Mouse (Mus musculus): ENCODE measurements around the gene Slc19a1.
A peak's percentile ranks its signal among the peaks of the same experiment; 100 is the strongest.

The Slc19a1 gene

DNA sequence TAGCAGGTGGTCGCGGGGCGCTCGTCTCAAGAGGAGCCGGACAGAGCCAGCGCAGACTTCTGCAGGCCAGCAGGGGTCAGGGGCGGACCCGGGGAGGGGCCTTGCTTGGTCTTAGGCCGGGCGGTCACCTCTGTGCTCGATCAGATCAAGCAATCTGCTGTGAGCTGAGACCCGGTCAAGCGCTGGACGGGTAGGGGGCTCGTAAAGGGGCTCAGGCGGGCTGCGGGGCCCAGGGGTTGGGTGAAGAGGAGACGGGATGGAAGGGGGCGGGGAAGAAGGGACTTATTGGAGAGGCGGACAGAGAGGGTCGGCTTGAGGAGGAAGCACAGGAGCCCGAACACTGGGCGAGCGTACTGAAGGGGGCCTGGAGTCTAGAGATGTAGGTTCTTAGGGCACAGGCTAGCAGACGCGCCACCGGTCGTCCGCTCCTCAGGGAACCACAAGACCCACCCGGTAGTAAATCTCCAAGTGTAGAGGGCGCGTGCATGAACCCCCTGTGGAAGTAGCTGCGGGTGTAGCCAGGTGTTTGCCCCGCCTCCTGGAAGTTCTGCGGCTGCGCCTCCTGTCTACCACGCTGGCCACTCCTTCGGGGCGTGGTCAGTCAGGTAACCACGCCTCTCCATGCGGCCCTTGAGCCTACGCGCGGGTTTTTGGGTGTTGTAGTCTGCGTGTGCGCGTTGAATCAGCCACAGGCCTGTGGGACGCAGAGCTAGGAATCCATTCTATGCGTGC is 716 bp downstream of the Slc19a1 start:
- DNase-seq (ENCODE audit: low spot score in 2 of 2) = peak; percentile 82 to 87

DNA sequence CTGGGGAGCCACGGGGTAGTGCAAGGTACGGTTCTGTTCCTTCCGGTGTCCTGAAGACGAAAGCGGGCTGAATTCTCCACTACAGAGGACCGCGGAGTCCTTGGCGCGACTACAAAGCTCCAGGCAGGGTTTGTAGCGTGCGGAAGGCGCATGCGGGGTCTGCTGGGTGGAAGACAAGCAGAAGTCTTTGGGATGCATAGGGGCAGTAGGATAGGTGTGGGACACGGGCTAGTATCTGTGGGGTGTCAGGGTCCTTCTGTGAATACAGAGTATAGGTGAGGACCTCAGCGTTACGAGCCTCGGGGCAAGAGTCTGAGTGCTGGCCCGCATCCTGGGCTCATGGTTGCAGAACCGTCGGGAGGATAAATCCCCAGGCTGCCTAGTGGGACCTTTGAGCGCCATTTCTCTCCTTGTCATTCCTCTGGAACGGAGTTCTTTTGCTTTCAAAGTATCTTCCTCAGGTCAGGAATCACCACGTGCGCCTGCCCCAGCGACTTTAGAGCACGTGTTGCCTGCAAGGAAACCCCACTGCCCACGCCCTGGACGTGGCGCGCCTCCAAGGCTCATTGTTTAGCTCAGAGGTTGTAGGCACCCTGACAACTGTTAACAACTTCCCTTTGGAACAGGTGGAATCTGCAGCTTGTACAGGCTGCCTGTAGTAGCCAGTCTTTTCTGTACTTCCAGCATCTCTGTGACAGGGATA is 1.4 kb downstream of the Slc19a1 start:
- peak; percentile 42 to 44 for DNase-seq (ENCODE audit: low spot score in 2 of 2)

DNA sequence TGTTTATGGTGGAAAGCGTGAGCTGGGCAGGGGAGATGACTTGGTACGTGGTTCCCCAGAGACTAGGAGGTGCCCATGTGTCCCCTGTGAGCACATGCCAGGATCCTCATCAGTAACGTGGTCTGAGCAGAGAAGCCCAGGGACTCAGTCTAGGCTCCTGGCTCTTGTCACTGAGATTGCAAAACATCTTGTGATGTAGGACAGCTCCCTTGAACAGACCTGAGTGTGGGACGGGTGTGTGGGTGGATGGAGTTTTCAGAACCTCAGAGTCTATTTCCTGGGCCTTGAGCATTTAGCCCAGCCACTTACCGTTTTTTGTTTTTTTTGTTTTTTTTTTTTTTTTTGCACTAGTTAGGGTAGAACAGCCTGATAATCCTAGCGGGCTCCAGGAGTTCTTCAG is 3.4 kb downstream of the Slc19a1 start:
- DNase-seq (ENCODE audit: low spot score in 2 of 2) = peak; percentile 20 to 46

DNA sequence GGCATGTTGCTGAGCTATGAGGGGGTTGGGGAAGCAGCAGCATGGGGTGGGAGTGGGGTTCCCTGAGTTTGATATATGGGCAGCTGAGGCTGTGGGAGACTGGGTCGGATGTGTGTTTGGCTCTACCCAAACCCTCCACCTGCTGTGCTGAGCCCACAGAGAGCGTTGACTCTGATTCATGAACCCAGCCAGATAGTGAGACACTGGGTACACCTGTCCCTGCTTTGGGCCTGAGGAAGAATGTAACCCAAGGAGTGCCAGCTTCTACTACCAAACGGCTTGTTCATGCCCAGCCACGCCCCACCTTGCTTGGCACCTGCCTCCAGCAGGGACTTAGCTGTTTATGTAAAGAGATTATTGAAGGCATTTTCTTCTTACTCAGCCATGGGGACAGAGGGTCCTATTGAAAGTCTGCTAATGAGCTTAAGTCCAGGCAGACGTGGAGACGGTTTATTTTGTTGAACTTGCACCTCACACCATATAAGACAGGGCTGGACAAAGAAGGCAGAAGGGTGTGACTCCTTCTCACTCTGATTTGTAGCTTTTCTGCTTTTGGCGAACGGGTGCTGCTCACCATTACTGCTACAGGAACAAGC is 6.6 kb downstream of the Slc19a1 start:
- DNase-seq (ENCODE audit: low spot score in 2 of 2) = no peak

DNA sequence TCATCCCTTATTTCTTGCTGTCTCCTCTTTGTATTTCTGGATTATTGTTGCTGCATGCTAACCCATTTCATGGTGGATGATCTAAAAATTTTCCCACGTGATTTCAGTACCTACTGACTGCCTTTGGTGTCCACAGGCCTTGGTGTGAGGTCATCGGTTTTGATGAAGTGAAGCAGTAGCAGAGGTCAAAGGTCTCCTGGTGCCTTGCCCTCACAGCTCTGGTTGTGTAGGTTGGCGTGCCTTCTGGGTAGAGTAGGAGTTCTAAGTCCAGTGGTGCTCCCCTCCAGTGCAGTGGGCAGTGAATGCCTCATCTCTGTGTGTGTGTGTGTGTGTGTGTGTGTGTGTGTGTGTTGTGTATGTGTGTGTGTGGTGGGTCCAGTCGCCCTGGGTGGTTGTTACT is 16.2 kb downstream of the Slc19a1 start:
- no peak for DNase-seq (ENCODE audit: low spot score in 2 of 2)

DNA sequence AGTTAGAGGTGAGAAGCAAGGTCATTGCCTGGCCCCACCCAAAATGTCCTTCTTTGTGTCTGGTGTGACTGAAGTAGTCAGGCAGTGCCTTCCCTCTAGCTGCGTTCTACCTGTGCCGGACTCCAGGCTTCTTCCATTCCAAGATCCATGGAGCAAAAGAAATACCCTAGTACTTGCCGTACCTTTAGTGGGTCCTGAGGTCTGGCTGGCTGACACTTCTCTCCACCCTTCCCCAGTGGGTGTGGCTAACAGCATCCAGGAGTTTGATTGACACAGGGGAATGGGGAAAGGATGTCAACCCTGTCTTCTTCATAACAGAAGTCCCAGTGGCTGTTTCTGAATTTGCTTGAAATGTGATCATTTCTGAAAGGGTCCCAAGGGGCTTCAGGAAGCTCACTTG is 16.6 kb downstream of the Slc19a1 start:
- no peak for DNase-seq (ENCODE audit: low spot score in 2 of 2)

DNA sequence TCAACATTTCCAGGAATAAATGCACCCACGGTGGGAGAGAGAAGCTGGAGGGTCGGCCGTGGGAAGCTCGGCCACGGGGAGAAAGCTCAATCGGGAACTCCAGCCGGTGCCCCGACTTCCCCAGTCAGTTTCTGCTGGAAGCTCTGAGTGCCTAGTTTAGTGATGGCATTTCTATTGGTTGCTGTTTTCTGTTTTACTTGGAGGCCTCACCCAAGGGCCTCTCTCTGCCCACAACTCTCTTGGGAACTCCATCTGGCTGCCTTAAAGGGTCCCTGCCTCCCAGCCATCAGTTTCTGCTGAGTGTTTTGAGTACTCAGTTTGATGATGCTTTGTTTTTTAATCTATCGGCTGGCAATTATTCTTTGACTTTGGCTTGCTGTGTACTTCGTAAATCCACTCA is 24.7 kb downstream of the Slc19a1 start:
- no peak for DNase-seq (ENCODE audit: low spot score in 2 of 2)

DNA sequence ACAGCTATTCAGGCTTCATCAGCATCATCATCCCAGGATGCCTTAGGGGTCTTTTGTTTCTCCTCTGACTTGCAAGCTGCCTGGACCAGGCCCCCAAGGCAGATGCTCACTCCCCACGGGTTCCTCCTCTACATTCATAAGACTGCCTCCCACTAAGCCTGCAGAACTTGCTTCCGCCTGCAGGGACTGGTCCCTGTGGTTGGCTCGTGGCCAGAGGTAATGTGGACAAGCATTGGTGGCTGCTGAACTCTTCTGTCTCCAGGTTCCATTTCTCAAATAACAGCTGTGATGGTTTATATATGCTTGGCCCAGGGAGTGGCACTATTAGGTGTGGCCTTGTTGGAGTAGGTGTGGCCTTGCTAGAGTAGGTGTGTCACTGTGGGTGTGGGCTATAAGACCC is 29.4 kb downstream of the Slc19a1 start:
- no peak for DNase-seq (ENCODE audit: low spot score in 2 of 2)

DNA sequence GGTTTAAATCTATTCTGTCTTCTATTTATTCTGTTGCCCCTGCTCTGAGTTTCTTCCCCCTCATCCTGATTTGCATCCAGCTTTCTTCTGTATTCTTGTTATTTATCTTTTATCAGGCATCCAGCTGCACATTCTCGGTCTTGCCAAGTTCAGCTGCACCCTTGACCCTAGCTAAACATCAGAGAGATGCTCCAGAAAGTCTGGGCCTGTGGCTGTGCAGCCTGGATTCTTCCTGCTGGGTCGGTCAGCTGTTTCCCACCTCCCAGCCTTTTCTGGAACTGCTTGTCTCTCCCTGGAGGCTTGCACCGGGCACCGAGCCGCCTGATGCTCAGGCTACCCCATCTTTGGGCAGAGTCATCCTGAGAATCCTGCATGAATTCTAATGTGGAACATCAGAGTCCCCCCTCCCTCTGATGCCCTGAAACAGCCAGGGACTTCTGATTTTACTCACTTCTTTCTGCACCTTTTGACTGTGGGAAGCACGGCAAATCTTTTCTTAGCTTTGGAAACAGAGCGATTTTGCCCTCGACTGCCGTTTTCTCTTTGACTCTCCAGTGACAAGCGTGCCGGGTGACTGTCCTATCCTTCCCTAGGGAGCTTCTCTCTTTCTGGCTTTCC is 30.5 kb downstream of the Slc19a1 start:
- no peak for DNase-seq (ENCODE audit: low spot score in 2 of 2)

DNA sequence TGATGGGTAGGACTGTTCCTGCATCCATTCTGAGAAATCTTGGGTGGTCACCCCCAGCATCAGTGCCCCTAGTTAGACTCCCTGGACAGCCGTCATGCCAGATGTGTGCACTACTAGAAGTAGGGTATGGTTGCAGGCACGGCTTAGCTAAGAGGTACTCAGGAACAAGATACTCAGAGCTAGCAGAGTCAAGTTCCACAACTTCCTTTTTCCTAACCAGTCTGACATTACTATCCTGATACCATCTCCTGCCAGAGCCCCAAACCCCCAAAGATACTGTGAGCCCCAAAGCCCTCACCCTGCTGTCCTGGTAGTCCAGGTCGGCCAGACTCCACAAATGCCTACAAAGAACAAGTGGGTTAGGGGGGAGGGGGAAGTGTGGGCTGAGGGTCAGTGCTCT is 32.2 kb downstream of the Slc19a1 start:
- no peak for DNase-seq (ENCODE audit: low spot score in 2 of 2)

DNA sequence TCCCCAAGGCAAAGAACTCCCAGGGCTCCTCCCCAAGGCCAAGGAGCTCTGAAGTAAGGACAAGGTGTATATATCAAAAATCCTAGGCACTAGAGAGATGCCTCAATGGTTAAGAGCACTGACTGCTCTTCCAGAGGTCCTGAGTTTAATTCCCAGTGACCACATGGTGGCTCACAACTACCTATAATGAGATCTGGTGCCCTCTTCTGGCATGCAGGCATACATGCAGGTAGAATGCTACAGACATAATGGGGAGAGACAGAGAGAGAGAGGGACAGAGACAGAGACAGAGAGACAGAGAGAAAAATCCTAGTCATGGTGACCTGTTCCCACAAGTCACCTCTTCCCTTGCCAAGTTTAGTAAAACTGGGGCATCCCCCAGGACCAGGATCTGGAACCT is 32.6 kb downstream of the Slc19a1 start:
- no peak for DNase-seq (ENCODE audit: low spot score in 2 of 2)

DNA sequence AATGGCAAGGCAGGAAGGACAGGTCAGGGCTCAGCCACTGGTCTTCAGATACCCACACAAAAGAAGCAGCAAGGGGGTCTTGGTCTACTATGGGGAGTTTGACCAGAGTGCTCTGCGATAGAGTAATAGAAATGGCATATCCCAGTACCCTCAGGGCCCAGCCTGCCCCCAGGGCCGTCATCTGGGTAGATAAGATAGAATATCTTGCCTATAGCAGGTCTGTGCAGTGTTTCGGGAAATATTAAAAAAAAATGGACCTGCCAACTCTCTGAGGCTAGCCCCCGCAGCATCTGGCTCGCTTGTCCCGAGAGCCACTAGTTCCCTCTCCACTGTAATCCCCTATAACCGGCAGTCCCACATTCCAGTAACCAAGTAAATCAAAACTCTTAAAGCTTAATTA is 36.4 kb downstream of the Slc19a1 start:
- DNase-seq (ENCODE audit: low spot score in 2 of 2) = no peak

DNA sequence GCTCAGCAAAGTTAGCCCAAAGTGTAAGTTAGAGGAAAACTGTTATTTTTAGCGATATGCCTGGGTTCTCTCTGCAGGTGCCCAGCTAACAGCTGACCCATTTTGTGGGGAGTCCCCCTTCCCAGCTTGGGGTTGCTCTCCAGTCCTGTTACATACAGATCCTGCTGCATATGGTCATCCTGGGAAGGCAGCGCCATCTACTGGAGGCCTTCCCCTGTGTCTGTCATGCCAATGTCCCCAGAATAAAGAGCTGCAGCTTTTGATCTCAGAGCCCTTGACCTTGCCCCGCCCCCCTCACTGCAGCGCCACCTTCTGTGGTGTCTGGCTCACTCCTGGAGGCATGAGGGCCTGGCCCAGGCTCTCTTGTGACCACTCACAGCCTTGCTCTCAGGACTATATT is 38.0 kb downstream of the Slc19a1 start:
- peak; percentile 53 to 57 for DNase-seq (ENCODE audit: low spot score in 2 of 2)

DNA sequence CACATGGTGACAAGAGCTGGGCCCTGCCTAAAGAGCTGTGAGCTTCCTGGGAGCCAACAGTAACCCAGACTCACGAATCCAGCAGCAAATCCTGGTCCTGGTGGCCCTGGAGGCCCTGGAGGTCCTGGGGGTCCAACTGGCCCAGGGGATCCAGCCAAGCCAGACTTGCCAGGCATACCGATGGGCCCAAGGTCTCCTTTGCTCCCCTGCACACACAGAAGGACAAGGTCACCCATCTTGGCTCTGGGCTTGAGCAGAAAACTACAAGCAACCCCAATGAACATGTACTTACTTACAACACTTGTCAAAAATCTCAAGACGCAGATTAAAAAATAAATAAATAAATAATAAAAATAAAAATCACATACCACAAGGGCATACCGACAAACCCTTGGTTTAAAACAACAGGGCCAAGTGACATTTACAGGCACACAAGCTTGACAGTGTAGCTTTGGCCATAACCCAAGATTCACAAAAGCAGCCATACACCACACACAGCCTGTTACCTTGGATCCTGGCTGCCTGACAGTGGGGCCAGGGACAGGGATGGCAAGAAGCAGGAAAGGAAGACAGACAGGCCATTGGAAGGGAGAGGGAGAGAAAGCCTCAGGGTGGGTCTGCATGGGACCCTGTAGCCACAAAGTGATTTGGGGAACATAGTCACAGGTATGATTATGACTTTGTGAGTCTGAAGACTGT is 42.4 kb downstream of the Slc19a1 start:
- DNase-seq (ENCODE audit: low spot score in 2 of 2) = no peak

DNA sequence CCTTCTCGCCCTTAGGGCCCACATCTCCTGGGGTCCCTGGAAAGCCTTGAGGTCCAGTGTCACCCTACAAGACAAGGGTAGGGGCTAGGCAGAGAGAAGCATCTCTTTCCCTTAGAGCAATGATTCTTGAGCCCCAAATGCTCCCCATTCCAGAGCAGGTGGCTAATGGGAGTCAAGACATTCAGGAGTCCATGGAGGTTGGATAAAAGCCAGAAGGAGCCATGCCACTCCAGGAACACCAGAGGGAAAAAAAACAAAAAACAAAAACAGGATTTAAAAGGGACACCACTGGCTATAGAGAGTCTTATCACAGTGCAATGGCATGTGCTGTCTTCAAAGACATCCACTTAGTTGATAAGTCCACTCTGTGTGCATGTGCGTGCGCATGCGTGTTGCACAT is 46.4 kb downstream of the Slc19a1 start:
- DNase-seq (ENCODE audit: low spot score in 2 of 2) = no peak

DNA sequence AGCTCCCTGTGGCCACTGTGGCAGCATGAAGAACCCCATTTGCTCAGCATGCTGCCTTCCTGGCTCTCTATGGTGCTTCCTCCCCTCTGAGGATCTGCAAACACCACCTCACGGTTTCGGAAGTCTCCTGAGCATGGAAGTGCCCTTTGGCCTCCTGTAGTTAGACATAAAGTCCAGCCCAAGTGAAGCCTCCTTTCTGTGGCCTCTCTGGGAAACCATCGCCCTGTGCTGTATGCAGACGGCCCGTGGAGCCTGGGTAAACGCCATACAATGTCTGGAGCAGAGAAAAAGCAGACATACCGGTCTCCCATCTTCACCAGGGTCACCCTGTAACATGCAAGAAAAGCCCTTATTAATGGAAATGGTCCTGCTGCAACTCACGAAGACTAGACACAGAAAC is 46.9 kb downstream of the Slc19a1 start:
- no peak for DNase-seq (ENCODE audit: low spot score in 2 of 2)

DNA sequence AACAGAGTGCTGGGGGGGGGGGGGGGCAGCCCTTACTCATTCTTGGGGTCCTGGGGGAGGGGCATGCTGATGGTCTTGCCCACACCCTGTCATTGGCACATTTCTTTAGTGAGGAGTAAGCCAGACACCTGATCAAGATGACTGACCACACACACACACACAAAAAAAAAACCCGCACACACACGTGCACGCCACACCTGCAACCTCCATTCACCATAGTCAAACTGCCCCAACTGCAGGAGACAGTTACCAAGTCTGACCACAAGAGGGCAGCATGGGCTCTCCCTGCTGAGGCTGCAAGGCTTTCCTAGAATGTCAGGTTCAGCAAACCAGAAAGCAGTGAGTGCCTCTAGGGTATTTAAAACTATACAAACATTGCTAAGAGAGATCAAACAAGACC is 50.4 kb downstream of the Slc19a1 start:
- peak; percentile 72 to 77 for DNase-seq (ENCODE audit: low spot score in 2 of 2)

DNA sequence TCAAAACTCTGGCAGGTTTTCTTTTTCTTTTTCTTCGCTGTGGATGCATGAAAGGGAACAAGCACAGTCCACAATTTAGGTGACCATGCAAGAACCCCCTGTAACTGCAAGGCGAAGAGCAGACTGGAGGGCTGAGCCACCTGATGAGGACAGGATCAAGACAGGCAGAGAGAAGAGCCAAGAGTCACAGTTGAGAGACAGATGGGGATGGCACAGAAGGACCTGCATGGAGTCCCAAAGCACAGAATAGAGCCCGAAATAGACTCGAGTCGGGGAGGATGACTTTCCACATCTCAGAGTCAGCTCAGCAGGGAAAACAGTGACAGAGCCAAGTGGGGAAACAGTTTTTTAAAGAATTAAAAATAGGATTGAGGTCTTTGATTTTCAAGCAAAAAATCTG is 50.9 kb downstream of the Slc19a1 start:
- DNase-seq (ENCODE audit: low spot score in 2 of 2) = no peak

DNA sequence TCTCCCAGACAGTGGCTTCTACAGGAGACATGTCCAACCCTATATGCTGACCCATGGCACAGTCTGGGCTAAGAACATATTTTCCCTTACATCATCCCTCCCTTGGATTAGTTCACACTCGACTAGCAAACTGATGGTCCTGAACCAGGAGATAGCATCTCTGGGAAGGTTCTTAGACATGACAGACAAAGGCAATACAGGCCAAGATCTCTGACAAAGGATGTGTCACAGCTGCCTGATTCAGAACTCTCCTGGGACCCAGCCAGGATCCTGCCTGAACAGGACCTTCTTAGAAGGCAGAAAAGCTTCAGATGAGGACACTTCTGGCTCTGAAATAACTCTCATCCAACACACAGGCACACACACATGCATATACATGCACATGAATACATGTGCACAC is 52.5 kb downstream of the Slc19a1 start:
- DNase-seq (ENCODE audit: low spot score in 2 of 2) = no peak

DNA sequence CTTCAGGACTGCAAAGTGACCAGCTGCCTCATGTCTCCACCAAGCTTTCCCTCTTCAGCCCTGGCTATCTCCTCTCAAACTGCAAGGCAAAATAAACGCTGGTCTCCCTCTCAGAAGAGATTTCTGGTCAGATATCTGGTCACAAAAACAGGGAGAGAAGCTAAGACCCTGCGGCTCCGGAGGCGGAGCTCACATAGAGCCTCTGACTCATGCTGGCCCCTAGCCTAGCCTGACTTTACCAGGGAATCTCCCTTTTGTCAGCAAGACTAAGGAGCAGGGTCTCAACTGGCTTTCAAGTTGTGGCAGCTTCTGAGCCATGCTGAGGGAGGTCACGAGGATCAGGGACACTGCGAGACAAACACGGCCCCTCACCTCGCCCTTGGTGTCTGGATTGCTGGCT is 57.3 kb downstream of the Slc19a1 start:
- DNase-seq (ENCODE audit: low spot score in 2 of 2) = no peak

DNA sequence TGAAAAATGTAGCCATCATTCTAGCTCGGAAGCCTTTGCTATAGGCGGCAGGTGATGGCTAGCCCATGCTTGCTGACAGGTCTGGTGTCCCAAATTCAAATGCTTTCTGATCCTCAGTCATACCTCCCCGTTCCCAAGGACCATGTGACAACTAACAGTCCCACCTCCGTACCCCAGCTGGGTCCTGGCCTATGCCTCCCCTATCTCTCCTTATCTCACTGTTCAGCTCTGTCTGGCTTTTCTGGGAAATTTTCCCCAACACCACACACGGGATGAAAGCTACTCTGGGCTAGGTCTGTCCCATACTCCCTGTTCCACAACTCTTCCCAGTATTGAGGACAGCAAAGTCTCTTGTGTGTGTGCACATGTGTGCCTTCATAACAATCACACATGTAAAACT is 58.0 kb downstream of the Slc19a1 start:
- no peak for DNase-seq (ENCODE audit: low spot score in 2 of 2)

DNA sequence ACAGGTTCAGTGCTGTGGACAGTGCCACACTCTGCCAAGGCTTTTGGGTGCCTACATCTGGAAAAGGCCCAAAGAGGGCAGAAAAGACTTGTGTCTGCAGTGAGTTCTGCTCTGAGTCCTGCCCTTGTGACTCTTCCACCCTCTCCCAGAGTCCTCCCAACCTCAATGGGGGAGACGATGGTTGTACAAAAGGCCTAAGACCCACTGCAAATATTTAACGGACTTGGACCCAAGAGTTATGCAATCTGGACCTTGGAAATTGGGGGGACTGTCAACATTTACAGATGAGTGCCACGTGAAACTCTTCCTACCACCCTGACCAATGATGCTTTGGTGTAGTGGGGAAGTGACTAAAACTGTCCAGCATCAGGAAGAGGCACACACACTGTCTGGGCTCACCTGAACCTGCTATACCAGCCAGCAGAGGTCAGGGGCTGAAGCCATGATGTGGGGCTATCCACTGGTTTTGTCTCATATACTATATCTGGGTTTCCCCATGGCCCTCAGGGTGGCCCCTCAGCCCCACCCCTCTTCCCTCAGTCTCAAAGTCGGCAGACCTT is 59.6 kb downstream of the Slc19a1 start:
- DNase-seq (ENCODE audit: low spot score in 2 of 2) = no peak
